Mouse (Mus musculus) gastrocnemius, postnatal 4 days (tissue): Measurements from ENCODE around the gene Arl13a. TPM values are rescaled to one million over a fixed set of nuclear protein-coding genes. Genes with fewer than 3 reads are reported as not detected.

Experiments used
- total RNA-seq, 2 experiments: library from RNA; stranded (reverse); gene quantifications; 2 replicates each; pipeline ENCODE4 v1.2.3; 2021

Arl13a gene
- total RNA-seq, 2 experiments from 2014 or later = not detected

Other genes with a start within 250 kb of the Arl13a start
- 1 to 10 TPM; 1.1 to 1.2 TPM for gene Sytl4, start 205.7 kb upstream of the Arl13a start, total RNA-seq
- gene Cstf2, start 128.3 kb upstream of the Arl13a start, total RNA-seq = 10 to 100 TPM; 29.7 to 34.1 TPM
- gene Xkrx, start 25.4 kb upstream of the Arl13a start, total RNA-seq = 1 to 10 TPM in 1 of 2 experiments, under 1 TPM in 1; 0.69 to 1.5 TPM
- gene Nox1, start 34.5 kb downstream of the Arl13a start, total RNA-seq = under 1 TPM; 0.41 to 0.71 TPM
- 10 to 100 TPM; 10.4 to 14.3 TPM for gene Trmt2b, start 89.5 kb downstream of the Arl13a start, total RNA-seq
- 1 to 10 TPM; 2.0 to 2.5 TPM for gene Tmem35a, start 107.7 kb downstream of the Arl13a start, total RNA-seq
- gene Cenpi, start 120.6 kb downstream of the Arl13a start, total RNA-seq = 1 to 10 TPM; 5.9 to 7.6 TPM
- gene Drp2, start 217.1 kb downstream of the Arl13a start, total RNA-seq = 10 to 100 TPM; 12.6 to 17.3 TPM